Mouse (Mus musculus) lung, postnatal 0 days (tissue): Measurements from ENCODE around the gene Grk6.

ENCODE experiments used
- CTCF ChIP-seq: IDR thresholded peaks from 2 replicates; pipeline ENCODE4 v1.5.1; 2016; ENCODE audit warnings: antibody characterized with exemption, mild to moderate bottlenecking
- EP300 ChIP-seq: IDR thresholded peaks from 2 replicates; pipeline ENCODE4 v1.6.1; 2016; ENCODE audit warnings: antibody characterized with exemption, mild to moderate bottlenecking, control low read depth

- TF ChIP-seq CTCF, result no peak
- no peak for TF ChIP-seq EP300
Measured at GRCm38 (mm10) chr13:55479929-55480328, 35.1 kb downstream of the Grk6 start.
